Mouse (Mus musculus) embryonic facial prominence, embryonic 12.5 days (tissue): Measurements from ENCODE around the gene Arhgap18. TPM values are rescaled to one million over a fixed set of nuclear protein-coding genes. Genes with fewer than 3 reads are reported as not detected.

ENCODE experiments used
- ATAC-seq: fragments of 200-750 bp; cut with Nextera tagmentation; 2 replicates; pipeline ENCODE4 v1.8.0; 2017; ENCODE audit not compliant: insufficient number of reproducible peaks, insufficient read depth, low FRiP score, low TSS enrichment
- H3K27ac ChIP-seq: fragments of 300-500 bp; sonication (generic); 2 replicates; pipeline ENCODE4 v1.5.1; 2016; ENCODE audit warnings: mild to moderate bottlenecking
- H3K27me3 ChIP-seq: fragments of 300-500 bp; sonication (generic); 2 replicates; pipeline ENCODE4 v1.6.1; 2016; ENCODE audit warnings: mild to moderate bottlenecking, moderate library complexity
- H3K36me3 ChIP-seq: fragments of 300-500 bp; sonication (generic); 2 replicates; pipeline ENCODE4 v1.6.1; 2016; ENCODE audit warnings: mild to moderate bottlenecking
- H3K4me1 ChIP-seq: fragments of 300-500 bp; sonication (generic); 2 replicates; pipeline ENCODE4 v1.6.1; 2016
- H3K4me2 ChIP-seq: fragments of 300-500 bp; sonication (generic); replicated peaks from 2 replicates; pipeline ENCODE4 v1.6.1; 2016; ENCODE audit warnings: mild to moderate bottlenecking, moderate library complexity
- H3K4me3 ChIP-seq: fragments of 300-500 bp; sonication (generic); 2 replicates; pipeline ENCODE4 v1.5.1; 2016; ENCODE audit warnings: mild to moderate bottlenecking
- H3K9ac ChIP-seq: fragments of 300-500 bp; sonication (generic); 2 replicates; pipeline ENCODE4 v1.6.1; 2016; ENCODE audit warnings: mild to moderate bottlenecking, moderate library complexity
- H3K9me3 ChIP-seq: fragments of 300-500 bp; sonication (generic); 2 replicates; pipeline ENCODE4 v1.6.1; 2016; ENCODE audit warnings: mild to moderate bottlenecking, moderate library complexity
- WGBS: fragments of 180-500 bp; shearing (Covaris S2); methylation state at CpG from one replicate; pipeline ENCODE4 v1.1.7; 2016; 5-methylcytosine and 5-hydroxymethylcytosine counted together
- polyA plus RNA-seq: library from polyadenylated mRNA; unstranded; fragments of >200 nt; fragmentation: Nextera tagmentation; extraction: Ambion mirVana; gene quantifications from 2 replicates; pipeline ENCODE4 v1.2.1, GENCODE M21; 2016

Gene Arhgap18
- polyA plus RNA-seq, 1 experiment from 2014 or later = 18.9 TPM

- Histone ChIP-seq H3K4me2 (no peak overlapping the region), H3K4me3 (no peak overlapping the region), H3K9me3 (no peaks in the 10 kb centered on the region), H3K9ac (no peak overlapping the region), H3K27ac (no peak overlapping the region), H3K27me3 (no peaks in the 10 kb centered on the region), H3K36me3 (no peaks in the 10 kb centered on the region), H3K4me1 (no peaks in the 10 kb centered on the region)
- no peak for ATAC-seq
- 70% methylated on average over 4 of the region's 4 CpGs for WGBS
Observed at GRCm38 (mm10) chr10:26811342-26811741, 58.1 kb downstream of the Arhgap18 start.

- H3K4me1 ChIP-seq = no peaks in the 10 kb centered on the region
- H3K4me2 ChIP-seq = no peak overlapping the region
- no peak overlapping the region for H3K27ac ChIP-seq
- H3K4me3 ChIP-seq = no peak overlapping the region
- no peak overlapping the region for H3K9ac ChIP-seq
- no peak for ATAC-seq
- H3K27me3 ChIP-seq = no peaks in the 10 kb centered on the region
- 95% methylated on average over 8 of the region's 8 CpGs for WGBS
- no peaks in the 10 kb centered on the region for H3K9me3 ChIP-seq
- no peaks in the 10 kb centered on the region for H3K36me3 ChIP-seq
Observed at GRCm38 (mm10) chr10:26815646-26816045, 62.4 kb downstream of the Arhgap18 start.

- no peaks in the 10 kb centered on the region for H3K36me3 ChIP-seq
- no peak overlapping the region for H3K27ac ChIP-seq
- no peak for ATAC-seq
- H3K4me2 ChIP-seq = no peak overlapping the region
- H3K9ac ChIP-seq = no peak overlapping the region
- H3K4me1 ChIP-seq = no peaks in the 10 kb centered on the region
- no peaks in the 10 kb centered on the region for H3K27me3 ChIP-seq
- H3K9me3 ChIP-seq = no peaks in the 10 kb centered on the region
- H3K4me3 ChIP-seq = no peak overlapping the region
Observed at GRCm38 (mm10) chr10:26820326-26820725, 67.1 kb downstream of the Arhgap18 start.

GRCm38 (mm10) chr10:26820936-26821335, 67.7 kb downstream of the Arhgap18 start:
- H3K9ac ChIP-seq = no peak overlapping the region
- H3K4me3 ChIP-seq = no peak overlapping the region
- H3K27ac ChIP-seq = no peak overlapping the region
- no peak for ATAC-seq
- no peak overlapping the region for H3K4me2 ChIP-seq
- H3K36me3 ChIP-seq = no peaks in the 10 kb centered on the region
- no peaks in the 10 kb centered on the region for H3K27me3 ChIP-seq
- 48% methylated on average over 1 of the region's 1 CpGs for WGBS
- no peaks in the 10 kb centered on the region for H3K4me1 ChIP-seq
- no peaks in the 10 kb centered on the region for H3K9me3 ChIP-seq

- Histone ChIP-seq H3K4me2 (no peak overlapping the region), H3K4me3 (no peak overlapping the region), H3K27me3 (no peaks in the 10 kb centered on the region), H3K4me1 (peaks cover 5% of the 10 kb centered on the region; the same call in 1 of the 2 replicates), H3K27ac (no peak overlapping the region), H3K9ac (no peak overlapping the region), H3K9me3 (no peaks in the 10 kb centered on the region), H3K36me3 (no peaks in the 10 kb centered on the region)
- ATAC-seq = no peak
- WGBS = 63% methylated on average over 5 of the region's 5 CpGs
Observed at GRCm38 (mm10) chr10:26823997-26824396, 70.8 kb downstream of the Arhgap18 start.

GRCm38 (mm10) chr10:26825246-26825889, 72.1 kb downstream of the Arhgap18 start:
- H3K9ac ChIP-seq = no peak overlapping the region
- 85% methylated on average over 8 of the region's 8 CpGs for WGBS
- no peaks in the 10 kb centered on the region for H3K9me3 ChIP-seq
- H3K27me3 ChIP-seq = no peaks in the 10 kb centered on the region
- H3K27ac ChIP-seq = no peak overlapping the region
- no peak overlapping the region for H3K4me2 ChIP-seq
- H3K4me1 ChIP-seq = peaks cover 5% of the 10 kb centered on the region; the same call in 1 of the 2 replicates
- no peak overlapping the region for H3K4me3 ChIP-seq
- no peak for ATAC-seq
- H3K36me3 ChIP-seq = no peaks in the 10 kb centered on the region

GRCm38 (mm10) chr10:26827315-26827714, 74.1 kb downstream of the Arhgap18 start:
- H3K9ac ChIP-seq = no peak overlapping the region
- peaks cover 5% of the 10 kb centered on the region; the same call in 1 of the 2 replicates for H3K4me1 ChIP-seq
- no peak overlapping the region for H3K4me2 ChIP-seq
- no peak overlapping the region for H3K27ac ChIP-seq
- no peaks in the 10 kb centered on the region for H3K27me3 ChIP-seq
- H3K4me3 ChIP-seq = no peak overlapping the region
- H3K9me3 ChIP-seq = no peaks in the 10 kb centered on the region
- ATAC-seq = no peak
- H3K36me3 ChIP-seq = no peaks in the 10 kb centered on the region
- 29% methylated on average over 5 of the region's 5 CpGs for WGBS

- Histone ChIP-seq H3K9ac (no peak overlapping the region), H3K4me3 (no peak overlapping the region), H3K9me3 (no peaks in the 10 kb centered on the region), H3K4me2 (no peak overlapping the region), H3K27ac (no peak overlapping the region), H3K36me3 (no peaks in the 10 kb centered on the region), H3K4me1 (peaks cover 5% of the 10 kb centered on the region; the same call in 1 of the 2 replicates), H3K27me3 (no peaks in the 10 kb centered on the region)
- WGBS = 76% methylated on average over 9 of the region's 9 CpGs
- no peak for ATAC-seq
Observed at GRCm38 (mm10) chr10:26828412-26829137, 75.4 kb downstream of the Arhgap18 start.

- no peak overlapping the region for H3K4me2 ChIP-seq
- ATAC-seq = no peak
- H3K4me3 ChIP-seq = no peak overlapping the region
- no peaks in the 10 kb centered on the region for H3K9me3 ChIP-seq
- WGBS = 91% methylated on average over 3 of the region's 3 CpGs
- H3K4me1 ChIP-seq = peaks cover 3% of the 10 kb centered on the region; the same call in 1 of the 2 replicates
- no peaks in the 10 kb centered on the region for H3K36me3 ChIP-seq
- no peak overlapping the region for H3K27ac ChIP-seq
- H3K9ac ChIP-seq = no peak overlapping the region
- no peaks in the 10 kb centered on the region for H3K27me3 ChIP-seq
Observed at GRCm38 (mm10) chr10:26832068-26832467, 78.8 kb downstream of the Arhgap18 start.

GRCm38 (mm10) chr10:26832669-26833249, 79.5 kb downstream of the Arhgap18 start:
- WGBS = 80% methylated on average over 3 of the region's 3 CpGs
- no peak for ATAC-seq
- Histone ChIP-seq H3K9me3 (no peaks in the 10 kb centered on the region), H3K4me3 (no peak overlapping the region), H3K9ac (no peak overlapping the region), H3K4me1 (no peaks in the 10 kb centered on the region), H3K4me2 (no peak overlapping the region), H3K36me3 (no peaks in the 10 kb centered on the region), H3K27ac (no peak overlapping the region), H3K27me3 (no peaks in the 10 kb centered on the region)

- Histone ChIP-seq H3K9me3 (no peaks in the 10 kb centered on the region), H3K27ac (no peak overlapping the region), H3K4me2 (no peak overlapping the region), H3K27me3 (no peaks in the 10 kb centered on the region), H3K9ac (no peak overlapping the region), H3K4me1 (no peaks in the 10 kb centered on the region), H3K4me3 (no peak overlapping the region), H3K36me3 (no peaks in the 10 kb centered on the region)
- 79% methylated on average over 3 of the region's 3 CpGs for WGBS
- no peak for ATAC-seq
Observed at GRCm38 (mm10) chr10:26833393-26833792, 80.2 kb downstream of the Arhgap18 start.

- no peaks in the 10 kb centered on the region for H3K9me3 ChIP-seq
- H3K4me1 ChIP-seq = no peaks in the 10 kb centered on the region
- no peak overlapping the region for H3K4me3 ChIP-seq
- ATAC-seq = no peak
- WGBS = 85% methylated on average over 4 of the region's 4 CpGs
- H3K27me3 ChIP-seq = no peaks in the 10 kb centered on the region
- H3K4me2 ChIP-seq = no peak overlapping the region
- no peaks in the 10 kb centered on the region for H3K36me3 ChIP-seq
- H3K9ac ChIP-seq = no peak overlapping the region
- H3K27ac ChIP-seq = no peak overlapping the region
Observed at GRCm38 (mm10) chr10:26849311-26849710, 96.1 kb downstream of the Arhgap18 start.
